Mouse (Mus musculus) embryonic facial prominence, embryonic 13.5 days (tissue): ENCODE results near the gene Jmjd1c. TPM values are rescaled to one million over a fixed set of nuclear protein-coding genes. Genes with fewer than 3 reads are reported as not detected.

Experiments
- ATAC-seq: fragments of 200-750 bp; cut with Nextera tagmentation; 2 replicates; pipeline ENCODE4 v1.8.0; 2017; ENCODE audit warnings: low read depth; ENCODE audit not compliant: insufficient number of reproducible peaks, insufficient read depth, low FRiP score, low TSS enrichment
- H3K27ac ChIP-seq: fragments of 300-500 bp; sonication (generic); 2 replicates; pipeline ENCODE4 v1.5.1; 2015; ENCODE audit warnings: moderate library complexity, mild to moderate bottlenecking, inconsistent platforms
- H3K27me3 ChIP-seq: fragments of 300-500 bp; sonication (generic); 2 replicates; pipeline ENCODE4 v1.6.1; 2015; ENCODE audit warnings: mild to moderate bottlenecking, inconsistent platforms
- H3K36me3 ChIP-seq: fragments of 300-500 bp; sonication (generic); 2 replicates; pipeline ENCODE4 v1.6.1; 2015; ENCODE audit warnings: mild to moderate bottlenecking, inconsistent platforms
- H3K4me1 ChIP-seq: fragments of 300-500 bp; sonication (generic); 2 replicates; pipeline ENCODE4 v1.6.1; 2015; ENCODE audit warnings: inconsistent platforms
- H3K4me2 ChIP-seq: fragments of 300-500 bp; sonication (generic); 2 replicates; pipeline ENCODE4 v1.6.1; 2015; ENCODE audit warnings: moderate library complexity, mild to moderate bottlenecking, inconsistent platforms
- H3K4me3 ChIP-seq: fragments of 300-500 bp; sonication (generic); 2 replicates; pipeline ENCODE4 v1.5.1; 2015; ENCODE audit warnings: mild to moderate bottlenecking, inconsistent platforms
- H3K9ac ChIP-seq: fragments of 300-500 bp; sonication (generic); 2 replicates; pipeline ENCODE4 v1.6.1; 2015; ENCODE audit warnings: mild to moderate bottlenecking, inconsistent platforms
- H3K9me3 ChIP-seq: fragments of 300-500 bp; sonication (generic); 2 replicates; pipeline ENCODE4 v1.6.1; 2016; ENCODE audit warnings: inconsistent platforms
- WGBS: fragments of 180-500 bp; shearing (Covaris S2); methylation state at CpG from one replicate; pipeline ENCODE4 v1.1.7; 2015; ENCODE audit warnings: mixed read lengths; 5-methylcytosine and 5-hydroxymethylcytosine counted together
- polyA plus RNA-seq: library from polyadenylated mRNA; unstranded; fragments of >200 nt; fragmentation: Nextera tagmentation; extraction: Ambion mirVana; gene quantifications from 2 replicates; pipeline ENCODE4 v1.2.1, GENCODE M21; 2015

Jmjd1c gene
- polyA plus RNA-seq, 1 experiment from 2014 or later, result 50.7 TPM

GRCm38 (mm10) chr10:67057696-67058095 is 38.2 kb upstream of the Jmjd1c start:
- H3K4me2 ChIP-seq, result no peak overlapping the region
- ATAC-seq, result no peak
- H3K4me3 ChIP-seq, result no peak overlapping the region
- H3K9ac ChIP-seq, result no peak overlapping the region
- no peaks in the 10 kb centered on the region for H3K27me3 ChIP-seq
- 0 out of 2 replicates have a peak overlapping the region, but pooled peaks have one; percentile 68 for H3K27ac ChIP-seq
- no peaks in the 10 kb centered on the region for H3K36me3 ChIP-seq
- H3K9me3 ChIP-seq, result no peaks in the 10 kb centered on the region
- H3K4me1 ChIP-seq, result peaks cover 49% of the 10 kb centered on the region
- WGBS, result 94% methylated on average over 6 of the region's 6 CpGs

- H3K27me3 ChIP-seq, result no peaks in the 10 kb centered on the region
- no peak overlapping the region for H3K4me3 ChIP-seq
- peak overlapping the region; percentile 68 for H3K27ac ChIP-seq
- 0 out of 2 replicates have a peak overlapping the region, but pooled peaks have one; percentile 3 for H3K4me2 ChIP-seq
- ATAC-seq, result no peak
- no peak overlapping the region for H3K9ac ChIP-seq
- H3K4me1 ChIP-seq, result peaks cover 44% of the 10 kb centered on the region
- no peaks in the 10 kb centered on the region for H3K9me3 ChIP-seq
- no peaks in the 10 kb centered on the region for H3K36me3 ChIP-seq
- WGBS, result 61% methylated on average over 7 of the region's 7 CpGs
These were observed 37.6 kb upstream of the Jmjd1c start for GRCm38 (mm10) chr10:67058297-67058696.

- Histone ChIP-seq H3K4me3 (no peak overlapping the region), H3K4me2 (0 out of 2 replicates have a peak overlapping the region, but pooled peaks have one; percentile 3), H3K27ac (peak overlapping the region; percentile 68), H3K9ac (no peak overlapping the region), H3K4me1 (peaks cover 40% of the 10 kb centered on the region), H3K36me3 (no peaks in the 10 kb centered on the region), H3K9me3 (no peaks in the 10 kb centered on the region), H3K27me3 (no peaks in the 10 kb centered on the region)
- 67% methylated on average over 6 of the region's 6 CpGs for WGBS
- ATAC-seq, result no peak
These were observed 37.2 kb upstream of the Jmjd1c start for GRCm38 (mm10) chr10:67058702-67059101.

DNA sequence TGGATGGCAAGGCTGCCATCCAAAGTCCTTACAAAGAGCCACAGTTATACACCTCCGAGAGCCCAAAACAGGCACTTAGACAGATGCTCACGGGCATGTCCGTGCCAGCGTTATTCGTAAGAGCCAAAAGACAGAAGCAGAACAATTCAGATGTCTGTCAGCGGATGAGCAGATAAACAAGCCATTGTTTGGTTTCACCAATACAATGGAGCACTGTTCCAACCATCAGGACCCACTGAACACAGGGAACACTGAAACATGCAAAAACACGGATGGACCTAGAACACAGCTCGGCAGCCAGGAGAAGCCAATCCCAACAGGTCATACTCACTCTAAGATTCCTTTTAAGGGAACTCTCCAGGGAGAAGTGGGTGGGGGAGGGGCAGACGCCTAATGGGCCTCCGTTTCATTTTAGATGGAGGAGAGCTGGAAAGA is 34.5 kb upstream of the Jmjd1c start:
- H3K27me3 ChIP-seq, result no peaks in the 10 kb centered on the region
- H3K4me2 ChIP-seq, result 0 out of 2 replicates have a peak overlapping the region, but pooled peaks have one; percentile 2
- ATAC-seq, result no peak
- peak overlapping the region; percentile 41; the same call in 1 of the 2 replicates for H3K27ac ChIP-seq
- no peaks in the 10 kb centered on the region for H3K36me3 ChIP-seq
- no peaks in the 10 kb centered on the region for H3K9me3 ChIP-seq
- 21% methylated on average over 10 of the region's 10 CpGs for WGBS
- H3K4me1 ChIP-seq, result peaks cover 38% of the 10 kb centered on the region
- H3K4me3 ChIP-seq, result no peak overlapping the region
- H3K9ac ChIP-seq, result no peak overlapping the region

GRCm38 (mm10) chr10:67061823-67062222 is 34.1 kb upstream of the Jmjd1c start:
- Histone ChIP-seq H3K27me3 (no peaks in the 10 kb centered on the region), H3K4me3 (no peak overlapping the region), H3K9ac (no peak overlapping the region), H3K27ac (peak overlapping the region; percentile 29; the same call in 1 of the 2 replicates), H3K4me2 (no peak overlapping the region), H3K36me3 (no peaks in the 10 kb centered on the region), H3K9me3 (no peaks in the 10 kb centered on the region), H3K4me1 (peaks cover 33% of the 10 kb centered on the region)
- 61% methylated on average over 4 of the region's 4 CpGs for WGBS
- ATAC-seq, result no peak

- H3K27ac ChIP-seq, result no peak overlapping the region
- no peak overlapping the region for H3K9ac ChIP-seq
- H3K4me1 ChIP-seq, result peaks cover 18% of the 10 kb centered on the region
- H3K27me3 ChIP-seq, result no peaks in the 10 kb centered on the region
- H3K9me3 ChIP-seq, result no peaks in the 10 kb centered on the region
- no peaks in the 10 kb centered on the region for H3K36me3 ChIP-seq
- H3K4me2 ChIP-seq, result no peak overlapping the region
- ATAC-seq, result no peak
- 79% methylated on average over 7 of the region's 7 CpGs for WGBS
- no peak overlapping the region for H3K4me3 ChIP-seq
These were observed 30.5 kb upstream of the Jmjd1c start for GRCm38 (mm10) chr10:67065277-67065887.

GRCm38 (mm10) chr10:67065927-67066326 is 30.0 kb upstream of the Jmjd1c start:
- peaks cover 18% of the 10 kb centered on the region for H3K4me1 ChIP-seq
- ATAC-seq, result no peak
- no peak overlapping the region for H3K4me3 ChIP-seq
- H3K9ac ChIP-seq, result no peak overlapping the region
- WGBS, result 61% methylated on average over 5 of the region's 5 CpGs
- H3K9me3 ChIP-seq, result no peaks in the 10 kb centered on the region
- H3K4me2 ChIP-seq, result no peak overlapping the region
- H3K27me3 ChIP-seq, result no peaks in the 10 kb centered on the region
- no peaks in the 10 kb centered on the region for H3K36me3 ChIP-seq
- no peak overlapping the region for H3K27ac ChIP-seq

- Histone ChIP-seq H3K36me3 (no peaks in the 10 kb centered on the region), H3K27me3 (no peaks in the 10 kb centered on the region), H3K4me1 (peaks cover 14% of the 10 kb centered on the region), H3K4me2 (no peak overlapping the region), H3K4me3 (no peak overlapping the region), H3K27ac (no peak overlapping the region), H3K9ac (no peak overlapping the region), H3K9me3 (no peaks in the 10 kb centered on the region)
- 79% methylated on average over 3 of the region's 3 CpGs for WGBS
- ATAC-seq, result no peak
These were observed 29.5 kb upstream of the Jmjd1c start for GRCm38 (mm10) chr10:67066421-67066820.

- no peak for ATAC-seq
These were observed 26.9 kb upstream of the Jmjd1c start for GRCm38 (mm10) chr10:67069013-67069412.

GRCm38 (mm10) chr10:67071389-67071788 is 24.5 kb upstream of the Jmjd1c start:
- H3K9ac ChIP-seq, result no peak overlapping the region
- peaks cover 11% of the 10 kb centered on the region for H3K4me1 ChIP-seq
- no peak for ATAC-seq
- H3K4me3 ChIP-seq, result no peak overlapping the region
- no peaks in the 10 kb centered on the region for H3K36me3 ChIP-seq
- 80% methylated on average over 4 of the region's 4 CpGs for WGBS
- H3K27me3 ChIP-seq, result no peaks in the 10 kb centered on the region
- peak overlapping the region; percentile 29 for H3K27ac ChIP-seq
- H3K9me3 ChIP-seq, result no peaks in the 10 kb centered on the region
- H3K4me2 ChIP-seq, result no peak overlapping the region

More at GRCm38 (mm10) chr10:67069013-67069412, 26.9 kb upstream of the Jmjd1c start:
- Histone ChIP-seq H3K27ac (peak overlapping the region; percentile 11; the same call in 1 of the 2 replicates), H3K4me1 (peaks cover 17% of the 10 kb centered on the region), H3K27me3 (no peaks in the 10 kb centered on the region), H3K4me3 (no peak overlapping the region), H3K4me2 (no peak overlapping the region), H3K36me3 (no peaks in the 10 kb centered on the region), H3K9me3 (no peaks in the 10 kb centered on the region), H3K9ac (no peak overlapping the region)
- 78% methylated on average over 10 of the region's 10 CpGs for WGBS

DNA sequence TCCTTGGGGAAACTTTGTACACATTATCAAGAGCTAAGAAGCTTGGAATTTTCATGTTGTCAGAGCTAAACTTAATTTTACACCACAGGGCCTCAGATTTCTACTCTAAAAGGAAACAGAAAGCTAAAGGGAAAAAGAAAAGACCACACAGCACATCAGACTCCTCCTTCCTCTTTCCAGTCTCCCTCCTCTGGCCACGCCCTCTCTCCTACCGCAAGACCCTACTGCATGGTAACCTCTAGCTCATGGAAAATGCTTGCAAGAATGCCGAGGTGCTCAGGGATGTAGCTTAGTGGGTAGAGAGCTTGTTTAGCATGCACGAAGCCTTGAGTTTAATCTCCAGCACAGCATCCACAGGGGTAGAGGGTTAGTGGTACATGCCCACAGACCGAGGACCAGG is 24.0 kb upstream of the Jmjd1c start:
- no peaks in the 10 kb centered on the region for H3K9me3 ChIP-seq
- H3K4me2 ChIP-seq, result no peak overlapping the region
- no peak for ATAC-seq
- WGBS, result 76% methylated on average over 5 of the region's 5 CpGs
- no peak overlapping the region for H3K9ac ChIP-seq
- H3K36me3 ChIP-seq, result no peaks in the 10 kb centered on the region
- peaks cover 15% of the 10 kb centered on the region for H3K4me1 ChIP-seq
- H3K27ac ChIP-seq, result peak overlapping the region; percentile 29; the same call in 1 of the 2 replicates
- no peaks in the 10 kb centered on the region for H3K27me3 ChIP-seq
- no peak overlapping the region for H3K4me3 ChIP-seq

GRCm38 (mm10) chr10:67072600-67072999 is 23.3 kb upstream of the Jmjd1c start:
- no peaks in the 10 kb centered on the region for H3K9me3 ChIP-seq
- H3K4me1 ChIP-seq, result peaks cover 15% of the 10 kb centered on the region
- H3K9ac ChIP-seq, result no peak overlapping the region
- WGBS, result 82% methylated on average over 4 of the region's 4 CpGs
- peak overlapping the region; percentile 29 for H3K27ac ChIP-seq
- H3K27me3 ChIP-seq, result no peaks in the 10 kb centered on the region
- no peak overlapping the region for H3K4me3 ChIP-seq
- ATAC-seq, result no peak
- no peaks in the 10 kb centered on the region for H3K36me3 ChIP-seq
- H3K4me2 ChIP-seq, result no peak overlapping the region
